In genomic region chr5:115490638-115491000, GRCm38 (mm10) we compare ENCODE assay signal across 9 mouse cellular contexts. TPM values are rescaled to one million over a fixed set of nuclear protein-coding genes. Genes with fewer than 3 reads are reported as not detected.
DNase-seq lines count a peak whose midpoint lies in the region; ATAC-seq lines count a peak whose summit lies in the region.
"Had no signal": no experiment of that assay in that cellular context is flagged by ENCODE, and none has a peak within 500 bp of the region (broad histone marks: within the 10 kb centered on the region; RNA-seq: fewer than 3 reads in every experiment).

No protein-coding gene starts in this region.

- no peak overlapping the region for H3K4me3 ChIP-seq in heart, embryonic 15.5 days
- 0 out of 2 replicates have a peak overlapping the region, but pooled peaks have one; percentile 42 for H3K4me3 ChIP-seq in hindbrain, embryonic 14.5 days (replicated peaks; ENCODE audit: low read length)
- no peak overlapping the region for H3K4me3 ChIP-seq in midbrain, embryonic 12.5 days

- peak overlapping the region; percentile 100 for H3K27ac ChIP-seq in heart, embryonic 15.5 days
- peak overlapping the region; percentile 100 for H3K27ac ChIP-seq in hindbrain, embryonic 14.5 days
- H3K27ac ChIP-seq in midbrain, embryonic 12.5 days (replicated peaks) = peak overlapping the region; percentile 64; the same call in 1 of the 2 replicates

- no peaks in the 10 kb centered on the region for H3K9me3 ChIP-seq in heart, embryonic 15.5 days (replicated peaks)
- H3K9me3 ChIP-seq in hindbrain, embryonic 14.5 days (ENCODE audit: control insufficient read depth, low read length) = no peaks in the 10 kb centered on the region
- H3K9me3 ChIP-seq in midbrain, embryonic 12.5 days = no peaks in the 10 kb centered on the region

- H3K36me3 ChIP-seq in heart, embryonic 15.5 days = no peaks in the 10 kb centered on the region
- no peaks in the 10 kb centered on the region for H3K36me3 ChIP-seq in hindbrain, embryonic 14.5 days (replicated peaks; ENCODE audit: control insufficient read depth, insufficient read depth)
- no peaks in the 10 kb centered on the region for H3K36me3 ChIP-seq in midbrain, embryonic 12.5 days

- 9% methylated on average over 8 of the region's 8 CpGs for WGBS in heart, embryonic 15.5 days
- WGBS in hindbrain, embryonic 14.5 days = 9% methylated on average over 8 of the region's 8 CpGs
- 11% methylated on average over 8 of the region's 8 CpGs for WGBS in midbrain, embryonic 12.5 days

- H3K9ac ChIP-seq in heart, embryonic 15.5 days = no peak overlapping the region
- no peak overlapping the region for H3K9ac ChIP-seq in hindbrain, embryonic 14.5 days
- H3K9ac ChIP-seq in midbrain, embryonic 12.5 days (replicated peaks) = no peak overlapping the region

- peaks cover 38% of the 10 kb centered on the region for H3K4me1 ChIP-seq in heart, embryonic 15.5 days (replicated peaks)
- peaks cover 21% of the 10 kb centered on the region for H3K4me1 ChIP-seq in hindbrain, embryonic 14.5 days (replicated peaks; ENCODE audit: control insufficient read depth, insufficient read depth, low read length)
- H3K4me1 ChIP-seq in midbrain, embryonic 12.5 days = peaks cover 22% of the 10 kb centered on the region

- H3K27me3 ChIP-seq in heart, embryonic 15.5 days = no peaks in the 10 kb centered on the region
- H3K27me3 ChIP-seq in hindbrain, embryonic 14.5 days (ENCODE audit: control insufficient read depth, insufficient read depth, low read length) = no peaks in the 10 kb centered on the region
- H3K27me3 ChIP-seq in midbrain, embryonic 12.5 days = peaks cover 9% of the 10 kb centered on the region
- H3K27me3 ChIP-seq: Patski had no signal

- no peak for DNase-seq in heart, postnatal 36 days
- DNase-seq in T-cell, adult 2 months (ENCODE audit: low spot score) = peak; percentile 59
- no peak for DNase-seq in hindbrain, embryonic 14.5 days (ENCODE audit: low spot score)
- DNase-seq in B cell, adult 2 months = no peak
- DNase-seq in layer of hippocampus, postnatal 14 days (ENCODE audit: low spot score in 2 of 2) = no peak
- no peak for DNase-seq in layer of hippocampus, adult 8-10 months (ENCODE audit: low spot score in 2 of 2)

- ATAC-seq in heart, embryonic 15.5 days (replicated peaks; ENCODE audit: insufficient number of reproducible peaks, insufficient read depth, low FRiP score, low read depth) = no peak
- ATAC-seq in hindbrain, embryonic 14.5 days (ENCODE audit: low FRiP score) = no peak
- no peak for ATAC-seq in midbrain, embryonic 12.5 days (ENCODE audit: low FRiP score, low read depth)

- intact Hi-C loops in heart, postnatal 36 days (cut with DNase I) = no loop called here

- H3K4me2 ChIP-seq in heart, embryonic 15.5 days = peak overlapping the region; percentile 72
- peak overlapping the region; percentile 88 for H3K4me2 ChIP-seq in hindbrain, embryonic 14.5 days (replicated peaks)
- peak overlapping the region; percentile 29; the same call in 1 of the 2 replicates for H3K4me2 ChIP-seq in midbrain, embryonic 12.5 days (replicated peaks)

RNA-seq across cellular contexts. Expression of gene Sirt4, which starts 6.1 kb away (rescaled TPM):
- 20.9 TPM in 2 replicates for polyA plus RNA-seq in heart, embryonic 15.5 days (2015; fragmentation: Nextera tagmentation; extraction: Ambion mirVana)
- total RNA-seq in heart, postnatal 36 days (2021) = 10 to 100 TPM; 17.9 to 18.1 TPM
- polyA plus RNA-seq in hindbrain, embryonic 14.5 days (2014; fragmentation: Nextera tagmentation; extraction: Ambion mirVana) = 19.1 and 20.3 TPM in 2 replicates
- 24.2 and 26.2 TPM in 2 replicates for polyA plus RNA-seq in midbrain, embryonic 12.5 days (2016; fragmentation: Nextera tagmentation; extraction: Ambion mirVana)
- total RNA-seq in layer of hippocampus, postnatal 14 days (2021) = 10 to 100 TPM; 25.8 to 28.3 TPM
- total RNA-seq in layer of hippocampus, adult 8-10 months (2022) = 10 to 100 TPM; 34.0 to 58.6 (median 41.9) TPM

RNA-seq across cellular contexts. Expression of gene Pxn, which starts 15.9 kb away (rescaled TPM):
- 33.5 and 46.2 TPM in 2 replicates for polyA plus RNA-seq in heart, embryonic 15.5 days (2015; fragmentation: Nextera tagmentation; extraction: Ambion mirVana)
- 10 to 100 TPM; 36.2 to 37.9 TPM for total RNA-seq in heart, postnatal 36 days (2021)
- 11.3 and 12.2 TPM in 2 replicates for polyA plus RNA-seq in hindbrain, embryonic 14.5 days (2014; fragmentation: Nextera tagmentation; extraction: Ambion mirVana)
- polyA plus RNA-seq in midbrain, embryonic 12.5 days (2016; fragmentation: Nextera tagmentation; extraction: Ambion mirVana) = 24.0 and 27.2 TPM in 2 replicates
- total RNA-seq in layer of hippocampus, postnatal 14 days (2021) = 10 to 100 TPM; 33.1 to 38.7 TPM
- 10 to 100 TPM; 38.1 to 45.8 (median 40.2) TPM for total RNA-seq in layer of hippocampus, adult 8-10 months (2022)

RNA-seq across cellular contexts. Expression of gene Pla2g1b, which starts 24.6 kb away (rescaled TPM):
- 0.32 and 0.52 TPM in 2 replicates for polyA plus RNA-seq in heart, embryonic 15.5 days (2015; fragmentation: Nextera tagmentation; extraction: Ambion mirVana)
- not detected for total RNA-seq in heart, postnatal 36 days (2021)
- polyA plus RNA-seq in hindbrain, embryonic 14.5 days (2014; fragmentation: Nextera tagmentation; extraction: Ambion mirVana) = 0.67 TPM in 1 of 2 replicates, not detected in the other
- polyA plus RNA-seq in midbrain, embryonic 12.5 days (2016; fragmentation: Nextera tagmentation; extraction: Ambion mirVana) = not detected in 2 replicates
- total RNA-seq in layer of hippocampus, postnatal 14 days (2021) = not detected
- total RNA-seq in layer of hippocampus, adult 8-10 months (2022) = not detected
- polyA plus RNA-seq: Patski had no signal

Comparison
In these comparisons a context has a peak if more than half of its experiments do, and no peak if none do; other contexts are left out.
1. H3K4me2 ChIP-seq: peak in every context shown above with its lines; median percentile 88 in hindbrain, embryonic 14.5 days; 72 in heart, embryonic 15.5 days; 29 in midbrain, embryonic 12.5 days.